Mouse (Mus musculus): ENCODE measurements around the gene Atad1.

GRCm38 (mm10) chr19:32628572-32629132, 110.9 kb downstream of the Atad1 start:
- TF ChIP-seq CTCF (IDR thresholded peaks at IDR 0.05; ENCODE audit: low read depth) (no peak), EP300 (IDR thresholded peaks at IDR 0.05; ENCODE audit: low read depth) (no peak)
